Mouse (Mus musculus) CH12.LX (cell line): ENCODE results near the gene Trim46. TPM values are rescaled to one million over a fixed set of nuclear protein-coding genes. Genes with fewer than 3 reads are reported as not detected.

ENCODE experiments used
- DNase-seq: peaks from one replicate; pipeline ENCODE4 v3.0.0-alpha.2; 2013; ENCODE audit errors: extremely low read depth
- H3K27ac ChIP-seq: 2 replicates; pipeline ENCODE4 v1.5.1; 2012; ENCODE audit warnings: low read depth, mild to moderate bottlenecking, control low read depth, moderate library complexity; ENCODE audit not compliant: insufficient read depth
- H3K27me3 ChIP-seq: replicated peaks from 2 replicates; pipeline ENCODE3; 2012; ENCODE audit warnings: inconsistent platforms
- H3K36me3 ChIP-seq, 2 experiments: replicated peaks in 1 of 2; 2 replicates each; pipeline versions ENCODE3 to v1.6.1; 2012; ENCODE audit warnings: inconsistent platforms in 1 of 2, low read length in 1 of 2, mild to moderate bottlenecking in 1 of 2, mixed read lengths in 1 of 2, moderate library complexity in 1 of 2; ENCODE audit not compliant: control insufficient read depth in 1 of 2, insufficient read depth in 1 of 2
- H3K4me1 ChIP-seq, 2 experiments: 2 replicates each; pipeline ENCODE4 v1.6.1; 2012; ENCODE audit warnings: inconsistent platforms in 1 of 2, moderate library complexity in 1 of 2; ENCODE audit not compliant: insufficient read depth in 2 of 2, control insufficient read depth in 1 of 2
- H3K4me2 ChIP-seq: 2 replicates; pipeline ENCODE4 v1.6.1; 2012; ENCODE audit warnings: low read depth, mild to moderate bottlenecking, control low read depth; ENCODE audit not compliant: poor library complexity, insufficient read depth, severe bottlenecking
- H3K4me3 ChIP-seq, 3 experiments: fragments of 150-350 bp in 1 of 3; sonication (generic) in 1 of 3; replicated peaks in 1 of 3; 2 replicates each; pipeline versions ENCODE3 to v1.5.1; 2011 to 2012; ENCODE audit warnings: low read depth in 2 of 3, low read length in 2 of 3, mild to moderate bottlenecking in 2 of 3, moderate library complexity in 2 of 3, control low read depth in 1 of 3, improper control_type of control experiment in 1 of 3, inconsistent platforms in 1 of 3, mixed read lengths in 1 of 3; ENCODE audit not compliant: poor library complexity in 1 of 3
- H3K79me2 ChIP-seq: replicated peaks from 2 replicates; pipeline ENCODE4 v1.6.1; 2012; ENCODE audit warnings: mild to moderate bottlenecking, moderate library complexity; ENCODE audit not compliant: control insufficient read depth, poor library complexity, insufficient read depth, severe bottlenecking; ENCODE audit errors: extremely low read depth
- H3K9ac ChIP-seq: 2 replicates; pipeline ENCODE4 v1.6.1; 2012; ENCODE audit warnings: low read depth, mild to moderate bottlenecking, control low read depth, moderate library complexity; ENCODE audit not compliant: insufficient read depth
- H3K9me3 ChIP-seq: replicated peaks from 2 replicates; pipeline ENCODE3; 2012; ENCODE audit warnings: low read length, inconsistent platforms, mixed read lengths
- CHD2 ChIP-seq: IDR thresholded peaks from 2 replicates; pipeline ENCODE4 v1.6.1; 2011; ENCODE audit warnings: low read length, improper control_type of control experiment
- GABPA ChIP-seq: IDR thresholded peaks from 2 replicates; pipeline ENCODE4 v1.6.1; 2012; ENCODE audit warnings: low read depth, low read length, improper control_type of control experiment, inconsistent platforms; ENCODE audit not compliant: insufficient replicate concordance
- HCFC1 ChIP-seq: IDR thresholded peaks from 2 replicates; pipeline ENCODE4 v1.6.1; 2012; ENCODE audit warnings: low read depth, mild to moderate bottlenecking, inconsistent platforms, low read length, improper control_type of control experiment
- MAX ChIP-seq: IDR thresholded peaks from 2 replicates; pipeline ENCODE4 v1.6.1; 2011; ENCODE audit warnings: low read length, improper control_type of control experiment
- MAZ ChIP-seq: IDR thresholded peaks from 2 replicates; pipeline ENCODE4 v1.6.1; 2012; ENCODE audit warnings: low read depth, mild to moderate bottlenecking, inconsistent platforms, low read length, improper control_type of control experiment, moderate library complexity
- MXI1 ChIP-seq: IDR thresholded peaks from 2 replicates; pipeline ENCODE4 v1.6.1; 2011; ENCODE audit warnings: mild to moderate bottlenecking, low read depth, low read length, improper control_type of control experiment
- MYC ChIP-seq: IDR thresholded peaks from 2 replicates; pipeline ENCODE4 v1.6.1; 2011; ENCODE audit warnings: low read depth, mild to moderate bottlenecking, improper control_type of control experiment, low read length
- NELFE ChIP-seq: IDR thresholded peaks from 2 replicates; pipeline ENCODE4 v1.6.1; 2011; ENCODE audit warnings: low read depth, low read length, improper control_type of control experiment
- NRF1 ChIP-seq: IDR thresholded peaks from 2 replicates; pipeline ENCODE4 v1.6.1; 2014; ENCODE audit warnings: low read depth, mild to moderate bottlenecking, inconsistent platforms, low read length, improper control_type of control experiment, moderate library complexity
- POLR2A ChIP-seq: IDR thresholded peaks from 2 replicates; pipeline ENCODE4 v1.6.1; 2011; ENCODE audit warnings: low read depth, mild to moderate bottlenecking, improper control_type of control experiment, low read length
- TBP ChIP-seq: conservative IDR thresholded peaks from 2 replicates; pipeline ENCODE4 v1.6.1; 2011; ENCODE audit warnings: low read depth, low read length, improper control_type of control experiment
- UBTF ChIP-seq: IDR thresholded peaks from 2 replicates; pipeline ENCODE4 v1.6.1; 2012; ENCODE audit warnings: low read depth, mild to moderate bottlenecking, inconsistent platforms, low read length, improper control_type of control experiment, moderate library complexity
- USF1 ChIP-seq: IDR thresholded peaks from 2 replicates; pipeline ENCODE4 v1.6.1; 2014; ENCODE audit warnings: low read depth, mild to moderate bottlenecking, inconsistent platforms, low read length, improper control_type of control experiment
- ZC3H11A ChIP-seq: IDR thresholded peaks from 2 replicates; pipeline ENCODE4 v1.6.1; 2012; ENCODE audit warnings: low read depth, mild to moderate bottlenecking, inconsistent platforms, low read length, improper control_type of control experiment
- ZKSCAN1 ChIP-seq: IDR thresholded peaks from 2 replicates; pipeline ENCODE4 v1.6.1; 2012; ENCODE audit warnings: low read depth, inconsistent platforms, low read length, improper control_type of control experiment, borderline replicate concordance
- ZMIZ1 ChIP-seq: IDR thresholded peaks from 2 replicates; pipeline ENCODE4 v1.6.1; 2012; ENCODE audit warnings: low read depth, mild to moderate bottlenecking, inconsistent platforms, low read length, improper control_type of control experiment
- ZNF384 ChIP-seq: IDR thresholded peaks from 2 replicates; pipeline ENCODE4 v1.6.1; 2012; ENCODE audit warnings: low read depth, low read length, improper control_type of control experiment, inconsistent platforms
- dilution Hi-C: fragments of 300-500 bp; cut with MboI; formaldehyde crosslinking; loops from 2 replicates; pipeline ENCODE4 v1.14.3; 2020; ENCODE audit warnings: low sequenced_read_pairs; ENCODE audit not compliant: extremely low pct_unique_long_range_greater_than_20kb, extremely low pct_ligation_motif_present
- in situ Hi-C: fragments of 300-500 bp; cut with MboI; formaldehyde crosslinking; loops from 3 replicates; pipeline ENCODE4 v1.14.3; 2019; ENCODE audit warnings: low sequenced_read_pairs, low pct_ligation_motif_present, low pct_unique_long_range_greater_than_20kb, mixed read lengths
- polyA plus RNA-seq: library from polyadenylated mRNA; unstranded; fragments of >175 nt; gene quantifications from 2 replicates; pipeline ENCODE4 v1.2.1, GENCODE M21; 2012; ENCODE audit warnings: low read depth; ENCODE audit not compliant: insufficient read length
- total RNA-seq, 2 experiments: library from RNA; depleted of rRNA; stranded (reverse); fragments of 300-350 nt in 1 of 2; fragments of >200 nt in 1 of 2; gene quantifications; 2 replicates each; pipeline ENCODE4 v1.2.3; 2012 to 2014

Gene Trim46
- total and polyA plus RNA-seq, 3 experiments, result 0.36 to 1.9 (median 1.4) TPM

DNA sequence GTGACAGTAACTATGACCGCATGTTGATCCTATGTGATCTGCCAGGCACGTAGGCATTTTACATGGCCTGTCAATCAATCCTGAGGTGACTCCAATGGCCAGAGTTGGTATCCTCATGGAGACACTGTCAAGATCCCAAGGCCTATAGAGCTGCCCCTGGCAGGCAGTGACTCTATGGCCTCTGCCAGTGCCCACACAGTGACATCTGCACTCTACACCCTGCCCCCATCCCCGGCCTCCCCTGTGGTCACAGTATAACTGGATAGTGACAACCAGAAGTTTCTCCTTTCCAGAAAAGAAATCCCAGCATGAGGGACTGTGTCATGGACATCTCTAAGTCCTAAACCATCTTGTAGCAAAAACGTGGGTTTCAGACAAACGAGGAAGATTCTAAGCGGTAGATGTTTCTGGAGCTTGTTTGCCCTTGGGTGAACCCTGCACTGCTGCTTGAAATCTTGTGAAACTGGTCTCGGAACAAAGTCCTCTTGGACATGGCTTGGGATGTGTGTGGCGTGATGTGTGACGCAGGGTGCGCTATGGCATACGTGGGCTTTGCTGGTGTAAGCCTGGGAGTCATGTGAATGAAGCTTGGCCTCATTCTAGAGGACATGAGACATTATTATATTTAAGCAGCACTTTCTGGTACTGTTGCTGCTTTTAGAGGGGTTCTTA is 47.3 kb upstream of the Trim46 start:
- Histone ChIP-seq H3K4me1 (peaks cover 10 to 42% of the 10 kb centered on the region in 2 experiments), H3K4me3 (no peak overlapping the region), H3K9me3 (no peaks in the 10 kb centered on the region), H3K4me2 (no peak overlapping the region), H3K79me2 (no peaks in the 10 kb centered on the region), H3K27ac (no peak overlapping the region), H3K9ac (no peak overlapping the region), H3K27me3 (no peaks in the 10 kb centered on the region), H3K36me3 (no peaks in the 10 kb centered on the region)
- in situ Hi-C loops (no loop called here), dilution Hi-C loops (no loop called here)
- DNase-seq, result no peak
- TF ChIP-seq NRF1 (no peak), MXI1 (no peak), ZC3H11A (no peak), POLR2A (no peak)

DNA sequence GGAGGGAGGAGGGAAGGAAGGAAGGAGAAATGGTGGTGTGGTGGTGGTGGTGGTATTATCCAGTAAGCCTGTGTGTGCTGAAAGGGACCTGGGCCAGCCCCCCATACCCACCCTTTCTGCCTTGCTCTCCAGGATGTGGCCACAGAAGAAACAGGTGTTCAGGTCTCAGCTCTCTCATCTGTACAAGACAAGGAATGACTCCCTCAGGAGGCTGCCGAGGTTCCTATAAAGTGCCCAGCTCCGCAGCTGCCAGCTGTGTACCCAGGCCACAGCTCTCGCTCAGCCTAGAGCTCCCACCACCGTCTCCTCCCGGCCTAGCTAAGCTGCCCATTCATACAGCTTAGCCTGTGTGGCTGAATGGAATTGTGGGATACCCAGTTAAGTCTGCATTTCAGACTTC is 46.2 kb upstream of the Trim46 start:
- no peak overlapping the region for H3K27ac ChIP-seq
- no peaks in the 10 kb centered on the region for H3K36me3 ChIP-seq
- H3K4me2 ChIP-seq, result no peak overlapping the region
- H3K9ac ChIP-seq, result no peak overlapping the region
- no peaks in the 10 kb centered on the region for H3K79me2 ChIP-seq
- no peak for DNase-seq
- peaks cover 12 to 45% of the 10 kb centered on the region in 2 experiments for H3K4me1 ChIP-seq
- H3K27me3 ChIP-seq, result no peaks in the 10 kb centered on the region
- dilution Hi-C loops, result no loop called here
- in situ Hi-C loops, result no loop called here
- no peak overlapping the region for H3K4me3 ChIP-seq
- no peak for TF ChIP-seq CHD2
- no peak for TF ChIP-seq MYC
- no peak for TF ChIP-seq ZNF384
- no peak for TF ChIP-seq ZKSCAN1
- no peak for TF ChIP-seq MAX
- no peak for TF ChIP-seq ZC3H11A
- TF ChIP-seq MAZ, result no peak
- TF ChIP-seq ZMIZ1, result no peak
- TF ChIP-seq NELFE, result no peak
- TF ChIP-seq TBP, result no peak
- no peak for TF ChIP-seq HCFC1
- TF ChIP-seq USF1, result no peak
- no peak for TF ChIP-seq GABPA
- no peak for TF ChIP-seq UBTF
- no peak for TF ChIP-seq MXI1
- no peaks in the 10 kb centered on the region for H3K9me3 ChIP-seq
